Mouse (Mus musculus): ENCODE results near the gene Ncor2. TPM values are rescaled to one million over a fixed set of nuclear protein-coding genes. Genes with fewer than 3 reads are reported as not detected.

Ncor2 gene
- polyA plus RNA-seq, 1 experiment from 2014 or later, result 23.3 TPM

- ATAC-seq, result no peak
- Histone ChIP-seq H3K27ac (ENCODE audit: low read depth, low read length) (no peak overlapping the region; the same call in 1 of the 2 replicates), H3K4me1 (ENCODE audit: control insufficient read depth, insufficient read depth, low read depth, low read length) (peaks cover 65% of the 10 kb centered on the region), H3K4me3 (ENCODE audit: low read length) (no peak overlapping the region), H3K9ac (ENCODE audit: low read depth, low read length) (no peak overlapping the region; the same call in 1 of the 2 replicates), H3K9me3 (ENCODE audit: control insufficient read depth, low read length) (no peaks in the 10 kb centered on the region), H3K36me3 (ENCODE audit: control insufficient read depth, insufficient read depth, low read length) (no peaks in the 10 kb centered on the region), H3K4me2 (ENCODE audit: low read length) (no peak overlapping the region), H3K27me3 (replicated peaks; ENCODE audit: control insufficient read depth, insufficient read depth, low read length) (no peaks in the 10 kb centered on the region)
- 95% methylated on average over 4 of the region's 5 CpGs for WGBS
Observed at GRCm38 (mm10) chr5:125147124-125147523, 31.9 kb downstream of the Ncor2 start.

GRCm38 (mm10) chr5:125143114-125143872 is 35.7 kb downstream of the Ncor2 start:
- Histone ChIP-seq H3K27me3 (replicated peaks; ENCODE audit: control insufficient read depth, insufficient read depth, low read length) (no peaks in the 10 kb centered on the region), H3K4me1 (ENCODE audit: control insufficient read depth, insufficient read depth, low read depth, low read length) (peaks cover 67% of the 10 kb centered on the region), H3K9me3 (ENCODE audit: control insufficient read depth, low read length) (no peaks in the 10 kb centered on the region), H3K9ac (ENCODE audit: low read depth, low read length) (no peak overlapping the region), H3K4me2 (ENCODE audit: low read length) (no peak overlapping the region), H3K4me3 (ENCODE audit: low read length) (no peak overlapping the region), H3K27ac (ENCODE audit: low read depth, low read length) (peak overlapping the region; percentile 39; the same call in 1 of the 2 replicates), H3K36me3 (ENCODE audit: control insufficient read depth, insufficient read depth, low read length) (no peaks in the 10 kb centered on the region)
- no peak for ATAC-seq
- 80% methylated on average over 12 of the region's 12 CpGs for WGBS

GRCm38 (mm10) chr5:125141916-125142315 is 37.1 kb downstream of the Ncor2 start:
- WGBS, result 46% methylated on average over 5 of the region's 5 CpGs
- no peaks in the 10 kb centered on the region for H3K27me3 ChIP-seq (replicated peaks; ENCODE audit: control insufficient read depth, insufficient read depth, low read length)
- H3K4me3 ChIP-seq (ENCODE audit: low read length), result no peak overlapping the region
- no peaks in the 10 kb centered on the region for H3K36me3 ChIP-seq (ENCODE audit: control insufficient read depth, insufficient read depth, low read length)
- peak overlapping the region; percentile 94 for H3K27ac ChIP-seq (ENCODE audit: low read depth, low read length)
- no peaks in the 10 kb centered on the region for H3K9me3 ChIP-seq (ENCODE audit: control insufficient read depth, low read length)
- no peak overlapping the region for H3K4me2 ChIP-seq (ENCODE audit: low read length)
- H3K4me1 ChIP-seq (ENCODE audit: control insufficient read depth, insufficient read depth, low read depth, low read length), result peaks cover 65% of the 10 kb centered on the region
- ATAC-seq, result no peak
- H3K9ac ChIP-seq (ENCODE audit: low read depth, low read length), result peak overlapping the region; percentile 22; the same call in 1 of the 2 replicates

- Histone ChIP-seq H3K9ac (ENCODE audit: low read depth, low read length) (peak overlapping the region; percentile 59), H3K4me3 (ENCODE audit: low read length) (no peak overlapping the region), H3K4me1 (ENCODE audit: control insufficient read depth, insufficient read depth, low read depth, low read length) (peaks cover 69% of the 10 kb centered on the region), H3K27me3 (replicated peaks; ENCODE audit: control insufficient read depth, insufficient read depth, low read length) (no peaks in the 10 kb centered on the region), H3K9me3 (ENCODE audit: control insufficient read depth, low read length) (no peaks in the 10 kb centered on the region), H3K27ac (ENCODE audit: low read depth, low read length) (peak overlapping the region; percentile 94), H3K4me2 (ENCODE audit: low read length) (peak overlapping the region; percentile 50), H3K36me3 (ENCODE audit: control insufficient read depth, insufficient read depth, low read length) (no peaks in the 10 kb centered on the region)
- WGBS, result 6% methylated on average over 7 of the region's 7 CpGs
- peak; percentile 61 for ATAC-seq
Observed at GRCm38 (mm10) chr5:125141525-125141880, 37.5 kb downstream of the Ncor2 start.

GRCm38 (mm10) chr5:125140832-125141524 is 38.0 kb downstream of the Ncor2 start:
- H3K4me1 ChIP-seq (ENCODE audit: control insufficient read depth, insufficient read depth, low read depth, low read length), result peaks cover 70% of the 10 kb centered on the region

GRCm38 (mm10) chr5:125140151-125140699 is 38.8 kb downstream of the Ncor2 start:
- WGBS, result 29% methylated on average over 19 of the region's 19 CpGs
- H3K4me2 ChIP-seq (ENCODE audit: low read length), result peak overlapping the region; percentile 53
- H3K4me1 ChIP-seq (ENCODE audit: control insufficient read depth, insufficient read depth, low read depth, low read length), result peaks cover 69% of the 10 kb centered on the region
- H3K4me3 ChIP-seq (ENCODE audit: low read length), result peak overlapping the region; percentile 26
- H3K27me3 ChIP-seq (replicated peaks; ENCODE audit: control insufficient read depth, insufficient read depth, low read length), result no peaks in the 10 kb centered on the region
- peak overlapping the region; percentile 94 for H3K27ac ChIP-seq (ENCODE audit: low read depth, low read length)
- no peaks in the 10 kb centered on the region for H3K36me3 ChIP-seq (ENCODE audit: control insufficient read depth, insufficient read depth, low read length)
- H3K9me3 ChIP-seq (ENCODE audit: control insufficient read depth, low read length), result no peaks in the 10 kb centered on the region
- peak; percentile 70 for ATAC-seq
- H3K9ac ChIP-seq (ENCODE audit: low read depth, low read length), result peak overlapping the region; percentile 64

More at GRCm38 (mm10) chr5:125140832-125141524, 38.0 kb downstream of the Ncor2 start:
- H3K9ac ChIP-seq (ENCODE audit: low read depth, low read length), result peak overlapping the region; percentile 64
- H3K27me3 ChIP-seq (replicated peaks; ENCODE audit: control insufficient read depth, insufficient read depth, low read length), result no peaks in the 10 kb centered on the region
- peak overlapping the region; percentile 53 for H3K4me2 ChIP-seq (ENCODE audit: low read length)
- H3K27ac ChIP-seq (ENCODE audit: low read depth, low read length), result peak overlapping the region; percentile 94
- H3K4me3 ChIP-seq (ENCODE audit: low read length), result peak overlapping the region; percentile 26
- no peaks in the 10 kb centered on the region for H3K36me3 ChIP-seq (ENCODE audit: control insufficient read depth, insufficient read depth, low read length)
- peak; percentile 86 for ATAC-seq
- WGBS, result 4% methylated on average over 25 of the region's 27 CpGs
- no peaks in the 10 kb centered on the region for H3K9me3 ChIP-seq (ENCODE audit: control insufficient read depth, low read length)

GRCm38 (mm10) chr5:125139669-125140068 is 39.4 kb downstream of the Ncor2 start:
- H3K27me3 ChIP-seq (replicated peaks; ENCODE audit: control insufficient read depth, insufficient read depth, low read length), result no peaks in the 10 kb centered on the region
- H3K4me3 ChIP-seq (ENCODE audit: low read length), result no peak overlapping the region; the same call in 1 of the 2 replicates

GRCm38 (mm10) chr5:125138841-125139430 is 40.1 kb downstream of the Ncor2 start:
- ATAC-seq, result no peak

More at GRCm38 (mm10) chr5:125139669-125140068, 39.4 kb downstream of the Ncor2 start:
- 75% methylated on average over 5 of the region's 5 CpGs for WGBS
- no peaks in the 10 kb centered on the region for H3K9me3 ChIP-seq (ENCODE audit: control insufficient read depth, low read length)
- peak overlapping the region; percentile 94 for H3K27ac ChIP-seq (ENCODE audit: low read depth, low read length)
- H3K4me1 ChIP-seq (ENCODE audit: control insufficient read depth, insufficient read depth, low read depth, low read length), result peaks cover 74% of the 10 kb centered on the region
- no peaks in the 10 kb centered on the region for H3K36me3 ChIP-seq (ENCODE audit: control insufficient read depth, insufficient read depth, low read length)
- no peak for ATAC-seq
- H3K4me2 ChIP-seq (ENCODE audit: low read length), result peak overlapping the region; percentile 53
- H3K9ac ChIP-seq (ENCODE audit: low read depth, low read length), result peak overlapping the region; percentile 64

More at GRCm38 (mm10) chr5:125138841-125139430, 40.1 kb downstream of the Ncor2 start:
- peak overlapping the region; percentile 31 for H3K9ac ChIP-seq (ENCODE audit: low read depth, low read length)
- H3K4me3 ChIP-seq (ENCODE audit: low read length), result no peak overlapping the region
- H3K9me3 ChIP-seq (ENCODE audit: control insufficient read depth, low read length), result no peaks in the 10 kb centered on the region
- H3K27me3 ChIP-seq (replicated peaks; ENCODE audit: control insufficient read depth, insufficient read depth, low read length), result no peaks in the 10 kb centered on the region
- peaks cover 81% of the 10 kb centered on the region for H3K4me1 ChIP-seq (ENCODE audit: control insufficient read depth, insufficient read depth, low read depth, low read length)
- no peaks in the 10 kb centered on the region for H3K36me3 ChIP-seq (ENCODE audit: control insufficient read depth, insufficient read depth, low read length)
- 63% methylated on average over 13 of the region's 13 CpGs for WGBS
- H3K27ac ChIP-seq (ENCODE audit: low read depth, low read length), result peak overlapping the region; percentile 94
- H3K4me2 ChIP-seq (ENCODE audit: low read length), result no peak overlapping the region

All from hindbrain, embryonic 16.5 days (tissue).